Mouse (Mus musculus) lung, adult 2 months (tissue): ENCODE measurements at regions not wholly inside any gene's neighbourhood (a gene's known extent, or its start where the extent isn't known, plus 50 kb on each side); places are given as distances from the start of the nearest gene placed in this dataset.

Experiments used
- CTCF ChIP-seq: fragments of 200-500 bp; IDR thresholded peaks from 2 replicates; pipeline ENCODE4 v1.5.1; 2011; ENCODE audit warnings: mild to moderate bottlenecking, low read length, control low read depth; ENCODE audit not compliant: insufficient read depth
- POLR2A ChIP-seq: fragments of 200-500 bp; IDR thresholded peaks from 2 replicates; pipeline ENCODE4 v1.6.1; 2011; ENCODE audit warnings: low read depth, mild to moderate bottlenecking, control low read depth, low read length, borderline replicate concordance; ENCODE audit errors: extremely low read depth

DNA sequence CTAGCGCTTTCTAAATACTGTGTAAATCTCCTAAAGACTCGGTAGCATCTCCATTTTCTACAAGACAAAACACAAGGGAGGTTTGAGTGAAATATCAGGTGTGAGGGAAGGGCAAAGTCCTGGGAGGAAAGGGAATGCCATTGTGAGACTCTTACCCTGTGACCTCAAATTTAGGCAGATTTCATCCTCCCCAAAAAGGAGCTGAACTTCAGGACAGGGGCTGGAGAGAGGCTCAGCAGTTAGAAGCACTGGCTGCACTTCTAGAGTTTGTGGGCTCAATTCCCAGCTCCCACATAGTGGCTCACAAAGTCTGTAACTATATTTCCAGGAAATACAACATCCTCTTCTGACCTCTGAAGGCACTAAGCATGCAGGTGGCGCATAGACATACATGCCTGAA, 66.6 kb upstream of the Sertad2 start:
- TF ChIP-seq POLR2A (no peak), CTCF (no peak)
